ENCODE assay signal across 35 mouse cellular contexts in genomic region chr1:88266123-88266522, GRCm38 (mm10). TPM values are rescaled to one million over a fixed set of nuclear protein-coding genes. Genes with fewer than 3 reads are reported as not detected.
"Had no signal": no experiment of that assay in that cellular context is flagged by ENCODE, and none has a peak within 500 bp of the region (broad histone marks: within the 10 kb centered on the region; RNA-seq: fewer than 3 reads in every experiment).

No protein-coding gene starts in this region.

- H3K4me1 ChIP-seq: hindbrain, embryonic 10.5 days; hindbrain, embryonic 12.5 days; limb, embryonic 10.5 days; limb, embryonic 12.5 days had no signal

- DNase-seq: gastrocnemius, postnatal 25 days; heart, adult 18-20 months; heart, postnatal 10 days; heart, postnatal 4 days; kidney, adult 18-20 months; kidney, adult 8-10 months; kidney, postnatal 10 days; kidney, postnatal 25 days; liver; liver, embryonic 13.5 days had no signal

- H3K4me3 ChIP-seq: heart, embryonic 10.5 days; heart, embryonic 12.5 days; hindbrain, embryonic 10.5 days; hindbrain, embryonic 12.5 days; layer of hippocampus, adult 2 months; left cerebral cortex, adult 2 months; limb, embryonic 10.5 days; limb, embryonic 12.5 days; liver, embryonic 13.5 days had no signal

- H3K9me3 ChIP-seq: heart, embryonic 12.5 days; liver, embryonic 13.5 days had no signal

- H3K27me3 ChIP-seq: heart, embryonic 12.5 days; hindbrain, embryonic 12.5 days; limb, embryonic 12.5 days; liver, embryonic 13.5 days had no signal

- ATAC-seq: hindbrain, embryonic 16.5 days; inflammation-experienced regulatory T-cells, adult 6 months; intestine, embryonic 16.5 days had no signal

RNA-seq across cellular contexts. Expression of gene Trpm8, which starts 11.3 kb away (rescaled TPM):
- total RNA-seq: gastrocnemius, adult 8-10 months; gastrocnemius, postnatal 25 days; gastrocnemius, postnatal 4 days; granulocyte monocyte progenitor cell, adult 5-6 weeks; heart, adult 18-20 months; heart, adult 8-10 months; heart, postnatal 10 days; heart, postnatal 25 days; heart, postnatal 4 days had no signal
- polyA plus RNA-seq: heart, embryonic 12.5 days; heart, embryonic 16.5 days; hindbrain, embryonic 10.5 days; hindbrain, embryonic 12.5 days; inflammation-experienced regulatory T-cells, adult 6 months; intestine, embryonic 16.5 days; kidney, embryonic 14.5 days; kidney, embryonic 16.5 days; limb, embryonic 10.5 days; limb, embryonic 12.5 days; limb, embryonic 14.5 days; liver, embryonic 11.5 days; liver, embryonic 13.5 days had no signal

RNA-seq across cellular contexts. Expression of gene Mroh2a, which starts 39.3 kb away (rescaled TPM):
- total RNA-seq: gastrocnemius, adult 8-10 months; gastrocnemius, postnatal 25 days; heart, adult 18-20 months had no signal

RNA-seq across cellular contexts. Expression of gene Ugt1a1, which starts 54.4 kb away (rescaled TPM):
- total RNA-seq: heart, adult 8-10 months; heart, postnatal 10 days; heart, postnatal 25 days; heart, postnatal 4 days; layer of hippocampus, adult 2 months; layer of hippocampus, postnatal 10 days; layer of hippocampus, postnatal 25 days had no signal
- polyA plus RNA-seq: heart, embryonic 10.5 days; heart, embryonic 14.5 days; hindbrain, embryonic 10.5 days; hindbrain, embryonic 12.5 days; hindbrain, embryonic 14.5 days; hindbrain, embryonic 16.5 days; inflammation-experienced regulatory T-cells, adult 6 months; limb, embryonic 10.5 days; limb, embryonic 12.5 days; liver, embryonic 11.5 days; liver, embryonic 13.5 days had no signal
